Mouse (Mus musculus): ENCODE results near the gene Pnmt. TPM values are rescaled to one million over a fixed set of nuclear protein-coding genes. Genes with fewer than 3 reads are reported as not detected.

Pnmt gene
- polyA plus RNA-seq, 1 experiment from 2014 or later, result 0.54 TPM

GRCm38 (mm10) chr11:98412797-98413301, 26.6 kb downstream of the Pnmt start:
- peak overlapping the region; percentile 24; the same call in 1 of the 2 replicates for H3K27ac ChIP-seq (ENCODE audit: low read depth, low read length)
- peak overlapping the region; percentile 99 for H3K4me2 ChIP-seq (replicated peaks; ENCODE audit: low read depth, low read length)
- H3K36me3 ChIP-seq (ENCODE audit: control insufficient read depth, insufficient read depth, low read length), result no peaks in the 10 kb centered on the region
- ATAC-seq (ENCODE audit: low FRiP score), result peak; percentile 37; the same call in 1 of the 2 replicates
- H3K27me3 ChIP-seq (ENCODE audit: control insufficient read depth, insufficient read depth, low read length), result peaks cover 5% of the 10 kb centered on the region; the same call in 1 of the 2 replicates
- WGBS, result 1% methylated on average over 40 of the region's 40 CpGs
- DNase-seq (ENCODE audit: low spot score), result peak; percentile 58
- peak overlapping the region; percentile 83 for H3K9ac ChIP-seq (ENCODE audit: low read depth, low read length)
- H3K9me3 ChIP-seq (ENCODE audit: control insufficient read depth, low read length), result no peaks in the 10 kb centered on the region
- peaks cover 4% of the 10 kb centered on the region for H3K4me1 ChIP-seq (replicated peaks; ENCODE audit: control insufficient read depth, insufficient read depth, low read length)
- H3K4me3 ChIP-seq (ENCODE audit: low read depth, low read length), result peak overlapping the region; percentile 79

DNA sequence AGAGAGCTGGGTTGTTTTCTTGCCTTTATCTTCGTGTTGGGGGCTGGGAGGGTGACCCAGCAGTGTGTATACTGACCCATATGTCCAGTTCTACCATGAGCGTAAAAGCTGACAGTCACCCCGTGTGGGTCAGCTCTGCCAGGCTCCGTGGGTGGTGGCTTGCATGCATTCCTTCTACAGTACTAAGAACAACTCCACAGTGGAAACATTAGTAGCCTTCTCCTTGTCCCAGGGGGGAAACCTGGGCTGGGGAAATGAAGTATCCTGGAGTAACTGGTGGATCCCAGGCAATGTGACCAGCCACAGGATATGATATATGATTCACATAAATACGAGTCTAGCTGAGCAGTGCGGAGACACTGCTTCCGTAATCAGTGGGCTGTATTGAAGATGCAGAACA, 27.5 kb downstream of the Pnmt start:
- DNase-seq (ENCODE audit: low spot score) (peak; percentile 14), ATAC-seq (ENCODE audit: low FRiP score) (no peak)
- peak overlapping the region; percentile 79 for H3K4me3 ChIP-seq (ENCODE audit: low read depth, low read length)
- H3K27me3 ChIP-seq (ENCODE audit: control insufficient read depth, insufficient read depth, low read length), result peaks cover 5% of the 10 kb centered on the region; the same call in 1 of the 2 replicates
- no peaks in the 10 kb centered on the region for H3K36me3 ChIP-seq (ENCODE audit: control insufficient read depth, insufficient read depth, low read length)
- H3K9ac ChIP-seq (ENCODE audit: low read depth, low read length), result no peak overlapping the region
- 20% methylated on average over 7 of the region's 7 CpGs for WGBS
- peaks cover 4% of the 10 kb centered on the region for H3K4me1 ChIP-seq (replicated peaks; ENCODE audit: control insufficient read depth, insufficient read depth, low read length)
- H3K27ac ChIP-seq (ENCODE audit: low read depth, low read length), result no peak overlapping the region
- peak overlapping the region; percentile 99 for H3K4me2 ChIP-seq (replicated peaks; ENCODE audit: low read depth, low read length)
- H3K9me3 ChIP-seq (ENCODE audit: control insufficient read depth, low read length), result no peaks in the 10 kb centered on the region

GRCm38 (mm10) chr11:98414162-98414561, 27.9 kb downstream of the Pnmt start:
- Histone ChIP-seq H3K9ac (ENCODE audit: low read depth, low read length) (no peak overlapping the region), H3K27ac (ENCODE audit: low read depth, low read length) (no peak overlapping the region), H3K4me2 (replicated peaks; ENCODE audit: low read depth, low read length) (no peak overlapping the region), H3K9me3 (ENCODE audit: control insufficient read depth, low read length) (no peaks in the 10 kb centered on the region), H3K36me3 (ENCODE audit: control insufficient read depth, insufficient read depth, low read length) (no peaks in the 10 kb centered on the region), H3K4me1 (replicated peaks; ENCODE audit: control insufficient read depth, insufficient read depth, low read length) (peaks cover 4% of the 10 kb centered on the region), H3K4me3 (ENCODE audit: low read depth, low read length) (no peak overlapping the region), H3K27me3 (ENCODE audit: control insufficient read depth, insufficient read depth, low read length) (peaks cover 5% of the 10 kb centered on the region; the same call in 1 of the 2 replicates)
- DNase-seq (ENCODE audit: low spot score) (no peak), ATAC-seq (ENCODE audit: low FRiP score) (no peak)
- WGBS, result 10% methylated on average over 2 of the region's 2 CpGs

GRCm38 (mm10) chr11:98417074-98417473, 30.8 kb downstream of the Pnmt start:
- no peaks in the 10 kb centered on the region for H3K27me3 ChIP-seq (ENCODE audit: control insufficient read depth, insufficient read depth, low read length)
- H3K4me3 ChIP-seq (ENCODE audit: low read depth, low read length), result no peak overlapping the region
- no peak for DNase-seq (ENCODE audit: low spot score)
- no peak overlapping the region for H3K27ac ChIP-seq (ENCODE audit: low read depth, low read length)
- H3K4me2 ChIP-seq (replicated peaks; ENCODE audit: low read depth, low read length), result no peak overlapping the region
- H3K9me3 ChIP-seq (ENCODE audit: control insufficient read depth, low read length), result no peaks in the 10 kb centered on the region
- no peak overlapping the region for H3K9ac ChIP-seq (ENCODE audit: low read depth, low read length)
- WGBS, result 89% methylated on average over 1 of the region's 1 CpGs
- no peaks in the 10 kb centered on the region; the same call in 1 of the 2 replicates for H3K4me1 ChIP-seq (replicated peaks; ENCODE audit: control insufficient read depth, insufficient read depth, low read length)
- no peaks in the 10 kb centered on the region for H3K36me3 ChIP-seq (ENCODE audit: control insufficient read depth, insufficient read depth, low read length)
- ATAC-seq (ENCODE audit: low FRiP score), result no peak

DNA sequence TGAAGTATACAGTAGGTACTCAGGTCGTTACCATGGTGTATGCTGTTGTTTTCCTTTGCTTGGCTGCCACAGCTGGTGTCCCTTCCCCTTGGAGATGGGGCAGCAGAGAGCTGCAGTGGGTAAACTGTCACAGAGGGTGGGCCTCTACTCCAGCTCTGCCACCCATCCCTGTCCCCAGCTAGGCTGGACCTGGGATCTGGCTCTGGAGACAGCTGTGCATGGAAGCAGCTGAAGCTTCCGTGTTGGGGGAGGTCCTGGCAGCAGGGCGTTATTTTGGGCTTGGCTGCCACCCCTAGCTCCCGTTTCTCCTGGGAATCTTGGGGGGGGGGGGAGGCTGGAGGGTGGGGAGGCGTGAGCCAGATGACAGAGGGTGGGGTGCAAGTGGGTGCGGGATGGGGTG, 32.0 kb downstream of the Pnmt start:
- H3K4me3 ChIP-seq (ENCODE audit: low read depth, low read length), result no peak overlapping the region
- no peak overlapping the region for H3K4me2 ChIP-seq (replicated peaks; ENCODE audit: low read depth, low read length)
- H3K4me1 ChIP-seq (replicated peaks; ENCODE audit: control insufficient read depth, insufficient read depth, low read length), result no peaks in the 10 kb centered on the region; the same call in 1 of the 2 replicates
- H3K9ac ChIP-seq (ENCODE audit: low read depth, low read length), result no peak overlapping the region
- no peaks in the 10 kb centered on the region for H3K27me3 ChIP-seq (ENCODE audit: control insufficient read depth, insufficient read depth, low read length)
- no peaks in the 10 kb centered on the region for H3K9me3 ChIP-seq (ENCODE audit: control insufficient read depth, low read length)
- DNase-seq (ENCODE audit: low spot score) (no peak), ATAC-seq (ENCODE audit: low FRiP score) (no peak)
- no peaks in the 10 kb centered on the region for H3K36me3 ChIP-seq (ENCODE audit: control insufficient read depth, insufficient read depth, low read length)
- WGBS, result 62% methylated on average over 5 of the region's 6 CpGs
- no peak overlapping the region for H3K27ac ChIP-seq (ENCODE audit: low read depth, low read length)

- Histone ChIP-seq H3K27me3 (ENCODE audit: control insufficient read depth, insufficient read depth, low read length) (no peaks in the 10 kb centered on the region), H3K9ac (ENCODE audit: low read depth, low read length) (no peak overlapping the region)
Measured at GRCm38 (mm10) chr11:98418939-98419547, 32.8 kb downstream of the Pnmt start.

DNA sequence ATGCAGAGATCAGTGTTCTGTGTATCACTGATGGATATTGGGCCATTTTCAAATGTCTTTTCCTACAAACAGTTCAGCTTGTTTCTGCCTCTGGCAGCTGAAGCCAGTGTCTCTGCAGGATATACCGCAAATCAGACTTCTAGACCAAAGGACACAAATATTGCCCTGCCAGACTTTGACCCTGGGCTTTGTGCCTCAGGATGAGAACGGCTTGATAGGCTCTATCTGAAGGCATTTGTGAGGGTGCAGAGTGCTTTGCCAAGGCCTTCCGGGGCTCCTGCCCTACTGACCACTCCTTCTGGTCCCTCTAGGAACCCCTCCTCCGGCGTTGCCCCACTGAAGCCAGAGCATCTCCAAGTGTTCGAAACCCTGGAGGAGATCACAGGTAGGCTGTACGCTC, 40.3 kb downstream of the Pnmt start:
- ATAC-seq (ENCODE audit: low FRiP score), result no peak
- H3K27ac ChIP-seq (ENCODE audit: low read depth, low read length), result no peak overlapping the region
- no peak overlapping the region for H3K9ac ChIP-seq (ENCODE audit: low read depth, low read length)
- H3K4me3 ChIP-seq (ENCODE audit: low read depth, low read length), result no peak overlapping the region
- H3K9me3 ChIP-seq (ENCODE audit: control insufficient read depth, low read length), result no peaks in the 10 kb centered on the region
- no peaks in the 10 kb centered on the region for H3K27me3 ChIP-seq (ENCODE audit: control insufficient read depth, insufficient read depth, low read length)
- no peak for DNase-seq (ENCODE audit: low spot score)
- no peaks in the 10 kb centered on the region for H3K4me1 ChIP-seq (replicated peaks; ENCODE audit: control insufficient read depth, insufficient read depth, low read length)
- no peaks in the 10 kb centered on the region for H3K36me3 ChIP-seq (ENCODE audit: control insufficient read depth, insufficient read depth, low read length)
- H3K4me2 ChIP-seq (replicated peaks; ENCODE audit: low read depth, low read length), result no peak overlapping the region
- 96% methylated on average over 7 of the region's 7 CpGs for WGBS

More at GRCm38 (mm10) chr11:98418939-98419547, 32.8 kb downstream of the Pnmt start:
- no peaks in the 10 kb centered on the region for H3K36me3 ChIP-seq (ENCODE audit: control insufficient read depth, insufficient read depth, low read length)
- 78% methylated on average over 10 of the region's 10 CpGs for WGBS
- no peak for ATAC-seq (ENCODE audit: low FRiP score)
- no peaks in the 10 kb centered on the region for H3K9me3 ChIP-seq (ENCODE audit: control insufficient read depth, low read length)
- no peak for DNase-seq (ENCODE audit: low spot score)
- H3K4me2 ChIP-seq (replicated peaks; ENCODE audit: low read depth, low read length), result no peak overlapping the region
- no peaks in the 10 kb centered on the region; the same call in 1 of the 2 replicates for H3K4me1 ChIP-seq (replicated peaks; ENCODE audit: control insufficient read depth, insufficient read depth, low read length)
- H3K4me3 ChIP-seq (ENCODE audit: low read depth, low read length), result no peak overlapping the region
- no peak overlapping the region for H3K27ac ChIP-seq (ENCODE audit: low read depth, low read length)

- Histone ChIP-seq H3K4me2 (replicated peaks; ENCODE audit: low read depth, low read length) (no peak overlapping the region), H3K27me3 (ENCODE audit: control insufficient read depth, insufficient read depth, low read length) (no peaks in the 10 kb centered on the region), H3K9me3 (ENCODE audit: control insufficient read depth, low read length) (no peaks in the 10 kb centered on the region), H3K9ac (ENCODE audit: low read depth, low read length) (no peak overlapping the region), H3K27ac (ENCODE audit: low read depth, low read length) (no peak overlapping the region), H3K4me3 (ENCODE audit: low read depth, low read length) (no peak overlapping the region), H3K36me3 (ENCODE audit: control insufficient read depth, insufficient read depth, low read length) (no peaks in the 10 kb centered on the region), H3K4me1 (replicated peaks; ENCODE audit: control insufficient read depth, insufficient read depth, low read length) (no peaks in the 10 kb centered on the region)
- 89% methylated on average over 5 of the region's 5 CpGs for WGBS
- ATAC-seq (ENCODE audit: low FRiP score) (no peak), DNase-seq (ENCODE audit: low spot score) (no peak)
Measured at GRCm38 (mm10) chr11:98428436-98428835, 42.2 kb downstream of the Pnmt start.
